Mouse (Mus musculus) heart, adult 10 weeks (tissue): ENCODE data around the gene Nr6a1. TPM values are rescaled to one million over a fixed set of nuclear protein-coding genes. Genes with fewer than 3 reads are reported as not detected.

Experiments used
- polyA plus RNA-seq: library from polyadenylated mRNA; stranded (reverse); fragments of 350-450 nt; fragmentation: Illumina TruSeq; extraction: RNeasy Lipid Tissue Mini Kit (QIAGEN cat#74804); gene quantifications from one replicate; pipeline ENCODE4 v1.2.3, GENCODE M21; 2014; ENCODE audit warnings: low read depth, low replicate concordance

The Nr6a1 gene
- 0.94 TPM for polyA plus RNA-seq

GRCm38 (mm10) chr2:38927115-38927979 is at the start of gene Nr6a1:
Gene Nr6a1, minus strand, starts transcription at chr2:38927688.

DNA sequence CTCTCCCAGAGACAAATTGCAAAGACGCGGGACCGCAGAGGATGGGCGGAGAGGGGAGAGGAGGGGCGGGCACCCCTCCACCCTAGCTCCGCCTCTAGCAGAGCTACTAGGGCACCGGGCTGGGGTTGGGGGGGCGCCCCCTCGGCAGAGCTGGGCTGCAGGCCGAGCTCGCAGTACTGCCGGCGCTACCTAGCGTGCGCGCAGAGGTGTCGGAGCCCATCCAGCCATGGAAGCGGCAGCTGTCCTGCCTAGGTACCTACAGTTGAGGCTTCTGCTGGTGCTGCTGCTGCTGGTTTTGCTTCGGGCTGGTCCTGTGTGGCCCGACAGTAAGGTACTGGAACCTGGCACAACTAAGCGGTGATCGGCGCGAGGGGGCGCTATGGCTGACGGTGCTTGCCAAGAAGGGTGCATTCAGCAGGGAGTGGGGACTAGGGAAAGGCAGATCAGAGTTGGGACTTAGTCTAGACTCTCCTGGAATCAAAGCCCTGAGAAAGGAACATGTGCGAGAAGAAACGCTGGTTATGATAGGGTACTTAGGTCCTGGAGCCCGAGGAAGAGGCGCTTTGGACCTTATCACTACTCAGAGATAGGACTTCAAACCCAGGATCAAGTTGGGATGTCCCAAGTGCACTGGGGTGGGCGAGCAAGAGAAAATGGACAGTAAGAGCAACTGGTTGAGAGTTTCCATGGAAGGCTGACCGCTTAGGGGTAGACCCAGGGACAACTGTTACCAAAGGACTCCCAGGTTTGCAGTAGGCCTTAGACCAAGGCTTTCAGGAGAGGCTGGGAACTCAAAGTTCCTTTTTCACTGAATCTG is 4.6 kb upstream of the Nr6a1 start, which contains the start of gene Olfml2a:
Gene Olfml2a, plus strand, starts transcription at position 128 of the 817 bp plus-strand sequence.

GRCm38 (mm10) chr2:38714324-38714723 is 213.2 kb downstream of the Nr6a1 start, which contains the start of gene Nr5a1:
Gene Nr5a1, minus strand, starts transcription at chr2:38714542.

Other genes with a start within 250 kb of the Nr6a1 start
- not detected for gene Nr5a1, start 213.1 kb downstream of the Nr6a1 start, polyA plus RNA-seq
- gene Olfml2a, start 4.3 kb upstream of the Nr6a1 start, polyA plus RNA-seq, result 4.4 TPM
- 0.16 TPM for gene Wdr38, start 69.8 kb upstream of the Nr6a1 start, polyA plus RNA-seq
- 97.2 TPM for gene Arpc5l, start 77.7 kb upstream of the Nr6a1 start, polyA plus RNA-seq
- gene Rpl35, start 77.9 kb upstream of the Nr6a1 start, polyA plus RNA-seq, result 322 TPM
- 18.6 TPM for gene Golga1, start 137.9 kb upstream of the Nr6a1 start, polyA plus RNA-seq